Mouse (Mus musculus): ENCODE measurements around the gene Zkscan16.

The Zkscan16 gene

DNA sequence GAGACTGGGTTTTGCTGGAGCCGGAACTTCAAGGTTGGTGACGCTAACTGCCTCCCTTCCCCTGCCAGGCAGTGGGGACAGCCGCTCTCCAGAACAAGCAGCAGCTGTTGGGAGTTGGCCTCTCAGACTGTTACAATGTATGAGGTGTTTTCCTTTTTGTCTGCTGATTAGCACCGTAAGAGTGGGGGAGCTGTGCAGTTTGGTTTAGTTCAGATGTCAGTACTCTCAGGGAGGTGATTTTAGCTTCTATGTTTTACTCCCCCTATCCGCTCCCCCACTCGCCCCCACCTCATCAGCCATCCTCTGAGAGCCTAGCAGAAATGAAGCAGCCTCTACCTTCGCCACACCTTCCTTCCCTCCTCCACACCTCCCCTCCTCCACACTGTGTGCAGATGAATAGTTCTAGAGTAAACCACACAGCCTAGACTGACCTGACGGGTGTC is 51.8 kb downstream of the Zkscan16 start:
- in situ Hi-C loops (cut with MboI, MseI): no loop called here

GRCm38 (mm10) chr4:58997081-58997480 is 53.7 kb downstream of the Zkscan16 start:
- in situ Hi-C loops (cut with MboI, MseI): no loop called here

GRCm38 (mm10) chr4:58998688-58999087 is 55.3 kb downstream of the Zkscan16 start:
- in situ Hi-C loops (cut with MboI, MseI): no loop called here

GRCm38 (mm10) chr4:58999686-59000085 is 56.3 kb downstream of the Zkscan16 start:
- in situ Hi-C loops (cut with MboI, MseI): no loop called here

DNA sequence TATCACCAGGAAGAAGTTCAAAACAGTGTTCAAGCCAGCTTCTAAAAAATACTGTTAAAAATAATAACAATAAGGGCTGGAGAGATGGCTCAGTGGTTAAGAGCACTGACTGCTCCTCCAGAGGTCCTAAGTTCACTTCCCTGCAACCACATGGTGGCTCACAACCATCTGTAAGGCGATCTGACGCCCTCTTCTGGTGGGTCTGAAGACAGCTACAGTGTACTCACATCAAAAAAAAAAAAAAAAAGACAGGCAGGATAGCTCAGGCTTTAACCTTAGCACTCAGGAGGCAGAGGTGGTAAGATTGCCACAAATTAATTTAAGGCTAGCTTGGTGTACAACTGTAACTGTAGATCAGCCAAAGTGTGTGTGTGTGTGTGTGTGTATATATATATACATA is 57.2 kb downstream of the Zkscan16 start:
- in situ Hi-C loops (cut with MboI, MseI): no loop called here

GRCm38 (mm10) chr4:59002948-59003805 is 59.7 kb downstream of the Zkscan16 start, which contains the start of gene Gm20503:
Gene Gm20503 (plus strand): TSS chr4:59003210.
- in situ Hi-C loops (cut with MboI, MseI): no loop called here

DNA sequence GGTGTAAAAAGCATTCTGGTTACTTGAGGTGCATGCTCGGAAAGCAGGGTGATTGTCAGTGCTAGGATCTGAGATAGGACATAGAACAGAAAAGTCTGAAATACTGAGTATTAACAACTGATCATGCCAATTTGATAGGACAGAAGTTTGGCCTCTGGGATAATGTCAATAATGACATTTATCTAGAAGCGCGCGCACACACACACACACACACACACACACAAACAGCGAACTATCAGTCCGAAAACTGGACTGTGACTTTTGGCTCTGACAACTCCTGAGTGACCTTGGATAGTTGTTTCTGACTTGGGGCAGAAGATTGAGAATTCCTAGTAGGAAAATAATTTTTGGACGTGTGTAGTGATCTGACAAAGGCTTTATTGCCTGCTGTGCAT is 60.4 kb downstream of the Zkscan16 start:
- in situ Hi-C loops (cut with MboI, MseI): no loop called here

DNA sequence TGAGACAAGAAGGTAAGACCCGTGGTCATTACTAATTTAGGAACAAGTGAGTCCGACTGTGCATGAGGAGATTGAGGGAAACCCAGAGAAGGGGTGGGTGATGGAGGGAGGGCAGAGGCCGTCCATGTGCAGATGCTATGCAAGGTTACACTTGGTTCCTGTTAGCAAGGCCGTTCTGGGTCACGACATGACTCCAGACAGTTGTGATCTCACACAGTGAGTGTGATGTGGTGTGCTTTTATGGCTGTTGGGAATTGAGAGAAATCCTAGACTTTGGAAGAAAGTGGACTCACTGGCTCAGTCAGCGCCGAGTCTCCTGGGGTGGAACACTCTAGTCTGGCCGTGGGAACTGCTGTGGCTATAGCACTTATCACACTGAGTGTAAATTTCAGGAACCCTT is 62.8 kb downstream of the Zkscan16 start:
- in situ Hi-C loops (cut with MboI, MseI): loop anchor here in 1 of 2 experiments (5.0 kb wide), 1 partner anchor 99 kb away; no protein-coding TSS in a partner anchor

DNA sequence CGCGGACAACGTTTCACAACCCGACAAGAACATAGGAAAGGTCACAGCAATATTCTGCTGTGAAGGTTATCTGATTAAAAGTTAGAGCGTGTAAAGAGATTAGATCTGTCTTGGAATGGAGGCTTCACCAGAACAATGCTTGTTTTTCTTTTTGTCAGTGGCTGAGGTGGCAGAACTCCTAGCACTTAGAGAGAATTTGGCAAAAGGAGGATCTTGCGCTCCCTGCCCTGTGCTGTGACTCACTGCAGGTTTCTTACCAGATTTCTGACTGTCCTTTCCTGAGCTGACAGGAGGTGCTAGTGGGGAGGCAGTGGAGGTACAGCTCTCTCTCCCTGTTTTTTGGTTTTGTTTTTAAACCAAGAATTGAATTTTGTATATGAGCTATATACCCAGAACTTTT is 63.6 kb downstream of the Zkscan16 start:
- in situ Hi-C loops (cut with MboI, MseI): loop anchor here in 1 of 2 experiments (5.0 kb wide), 1 partner anchor 100 kb away; no protein-coding TSS in a partner anchor

All from T-helper 17 cell (primary cell).